Mouse (Mus musculus): Measurements from ENCODE around the gene Meis1. TPM values are rescaled to one million over a fixed set of nuclear protein-coding genes. Genes with fewer than 3 reads are reported as not detected.
A peak's percentile ranks its signal among the peaks of the same experiment; 100 is the strongest.

Meis1 gene
- total and polyA plus RNA-seq, 3 experiments: 0.64 to 4.3 (median 0.98) TPM

DNA sequence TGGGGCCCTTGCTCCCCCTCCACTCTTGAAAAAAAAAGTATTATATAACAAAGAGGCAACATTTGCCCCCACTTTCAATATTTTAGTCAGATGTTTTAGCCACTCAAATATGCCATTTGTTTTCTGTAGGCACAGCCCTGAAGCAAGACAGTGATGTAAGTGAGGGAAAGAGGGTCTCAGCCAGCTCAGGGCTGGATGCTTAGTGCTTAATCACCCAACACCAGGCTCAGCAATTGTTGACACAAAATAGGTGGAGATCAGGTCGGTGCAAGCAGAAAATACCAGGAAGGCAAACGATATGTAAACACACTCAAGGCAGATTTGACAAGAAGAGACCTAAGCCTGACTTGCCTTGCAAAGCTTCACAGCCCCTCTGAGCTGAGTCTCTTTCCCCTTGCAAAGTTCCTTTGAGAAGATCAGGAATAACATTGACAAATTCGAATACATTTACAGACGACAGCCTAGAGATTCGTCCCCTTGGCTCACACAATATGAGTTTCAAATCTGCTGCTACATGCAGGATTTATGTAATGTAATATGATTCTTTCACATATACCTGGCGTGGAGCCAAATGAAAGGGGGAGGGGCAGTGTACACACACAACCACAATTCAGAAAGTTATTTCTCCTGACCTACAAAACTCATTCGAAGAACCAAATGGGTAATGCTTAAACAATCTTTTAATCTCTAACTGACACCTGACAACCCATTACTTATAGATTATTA lies 120.7 kb downstream of the Meis1 start:
- Histone ChIP-seq H3K27me3 (ENCODE audit: insufficient read depth, low read length) (peaks cover 7% of the 10 kb centered on the region; the same call in 1 of the 2 replicates), H3K4me1 (ENCODE audit: insufficient read depth, low read depth, low read length) (no peaks in the 10 kb centered on the region; the same call in 1 of the 2 replicates)
- ATAC-seq (ENCODE audit: extremely low read depth, insufficient number of reproducible peaks, low FRiP score, poor library complexity, severe bottlenecking): no peak

DNA sequence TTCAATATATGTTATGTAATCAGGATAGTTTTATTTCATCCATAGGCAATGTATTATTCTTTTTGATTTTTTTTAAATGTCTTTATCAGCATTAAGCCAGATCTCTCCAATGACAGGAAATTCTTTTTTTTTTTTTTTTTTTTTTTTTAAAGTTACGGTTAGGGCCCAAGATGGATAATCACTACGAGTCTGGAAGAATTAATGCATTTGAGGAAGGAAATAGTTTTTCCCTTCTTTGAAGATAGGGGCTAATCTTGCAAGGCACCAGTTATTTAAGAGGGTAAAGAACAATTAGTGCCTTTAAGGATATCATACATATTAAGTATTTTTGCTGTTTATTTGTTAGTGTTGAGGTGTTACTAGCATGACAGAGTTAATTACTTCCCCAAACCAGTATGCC lies 121.5 kb downstream of the Meis1 start:
- peaks cover 7% of the 10 kb centered on the region; the same call in 1 of the 2 replicates for H3K27me3 ChIP-seq (ENCODE audit: insufficient read depth, low read length)
- H3K4me3 ChIP-seq (ENCODE audit: low read depth, low read length): no peak overlapping the region
- H3K36me3 ChIP-seq (replicated peaks): no peaks in the 10 kb centered on the region
- TF ChIP-seq TAL1 (conservative IDR thresholded peaks at IDR 0.05; ENCODE audit: low read depth, low read length): no peak
- no peak for TF ChIP-seq POLR2AphosphoS5 (IDR thresholded peaks at IDR 0.05; ENCODE audit: insufficient replicate concordance, low read depth, low read length)
- TF ChIP-seq GATA1 (IDR thresholded peaks at IDR 0.05; ENCODE audit: borderline replicate concordance, low read length): no peak
- TF ChIP-seq GATA2 (IDR thresholded peaks at IDR 0.05; ENCODE audit: borderline replicate concordance, low read depth, low read length): no peak
- TF ChIP-seq CTCF (IDR thresholded peaks at IDR 0.05; ENCODE audit: low read depth, low read length): no peak
- ATAC-seq (ENCODE audit: extremely low read depth, insufficient number of reproducible peaks, low FRiP score, poor library complexity, severe bottlenecking): peak; percentile 49
- H3K9me3 ChIP-seq (replicated peaks): no peaks in the 10 kb centered on the region
- H3K4me1 ChIP-seq (ENCODE audit: insufficient read depth, low read depth, low read length): no peaks in the 10 kb centered on the region; the same call in 1 of the 2 replicates
- no peak for DNase-seq (ENCODE audit: low spot score)

More for the DNA sequence above, 120.7 kb downstream of the Meis1 start:
- TF ChIP-seq CTCF (IDR thresholded peaks at IDR 0.05; ENCODE audit: low read depth, low read length): no peak
- no peak for TF ChIP-seq TAL1 (conservative IDR thresholded peaks at IDR 0.05; ENCODE audit: low read depth, low read length)
- no peak for TF ChIP-seq GATA1 (IDR thresholded peaks at IDR 0.05; ENCODE audit: borderline replicate concordance, low read length)
- no peak for TF ChIP-seq GATA2 (IDR thresholded peaks at IDR 0.05; ENCODE audit: borderline replicate concordance, low read depth, low read length)
- no peak for TF ChIP-seq POLR2AphosphoS5 (IDR thresholded peaks at IDR 0.05; ENCODE audit: insufficient replicate concordance, low read depth, low read length)
- H3K9me3 ChIP-seq (replicated peaks): no peaks in the 10 kb centered on the region
- no peak overlapping the region for H3K4me3 ChIP-seq (ENCODE audit: low read depth, low read length)
- DNase-seq (ENCODE audit: low spot score): no peak
- no peaks in the 10 kb centered on the region for H3K36me3 ChIP-seq (replicated peaks)

DNA sequence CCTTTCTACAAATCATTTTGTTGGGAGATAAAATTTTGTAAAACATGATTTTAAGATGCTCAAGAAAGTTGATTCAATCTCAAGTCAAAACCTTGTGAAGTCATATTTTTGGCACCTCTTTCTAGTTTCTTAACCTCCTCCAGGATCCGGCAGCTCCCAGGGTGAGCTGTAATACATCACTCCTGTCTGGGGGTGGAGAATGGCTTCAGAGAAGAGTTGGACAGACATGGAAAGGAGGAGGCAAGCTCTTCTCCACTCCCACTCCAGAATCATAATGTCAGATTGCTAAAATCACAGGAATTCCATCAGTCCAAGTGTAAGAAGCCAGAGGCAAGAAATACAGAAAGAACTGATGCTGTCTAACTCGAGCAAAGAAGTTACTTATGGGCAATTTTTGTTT lies 126.3 kb downstream of the Meis1 start:
- Histone ChIP-seq H3K4me3 (ENCODE audit: low read depth, low read length) (no peak overlapping the region), H3K36me3 (replicated peaks) (no peaks in the 10 kb centered on the region), H3K9me3 (replicated peaks) (no peaks in the 10 kb centered on the region), H3K27me3 (ENCODE audit: insufficient read depth, low read length) (0 out of 2 replicates have a peak, but pooled peaks cover 3% of the 10 kb centered on the region), H3K4me1 (ENCODE audit: insufficient read depth, low read depth, low read length) (no peaks in the 10 kb centered on the region)
- ATAC-seq (ENCODE audit: extremely low read depth, insufficient number of reproducible peaks, low FRiP score, poor library complexity, severe bottlenecking): no peak
- DNase-seq (ENCODE audit: low spot score): no peak
- TF ChIP-seq POLR2AphosphoS5 (IDR thresholded peaks at IDR 0.05; ENCODE audit: insufficient replicate concordance, low read depth, low read length): no peak
- no peak for TF ChIP-seq GATA1 (IDR thresholded peaks at IDR 0.05; ENCODE audit: borderline replicate concordance, low read length)
- no peak for TF ChIP-seq TAL1 (conservative IDR thresholded peaks at IDR 0.05; ENCODE audit: low read depth, low read length)
- TF ChIP-seq GATA2 (IDR thresholded peaks at IDR 0.05; ENCODE audit: borderline replicate concordance, low read depth, low read length): no peak
- no peak for TF ChIP-seq CTCF (IDR thresholded peaks at IDR 0.05; ENCODE audit: low read depth, low read length)

DNA sequence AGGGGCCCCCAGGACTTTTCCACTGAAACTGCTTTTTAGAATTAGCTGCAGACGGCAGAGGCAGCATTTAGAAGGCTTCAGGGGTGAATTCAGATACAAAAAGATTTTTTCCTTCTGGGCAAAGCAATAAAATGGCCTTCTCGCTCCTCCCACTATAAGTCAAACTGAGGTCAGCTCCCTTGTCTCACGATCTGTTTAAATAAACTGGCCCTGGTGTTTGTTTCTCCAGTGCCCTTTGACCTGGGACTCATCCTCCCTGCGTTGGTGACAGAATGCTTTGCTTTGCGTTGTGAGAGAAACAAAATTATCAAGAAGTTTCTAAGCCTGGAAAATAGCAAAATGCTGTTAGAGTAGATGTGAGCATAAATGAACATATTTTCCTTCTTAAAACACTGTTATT lies 129.6 kb downstream of the Meis1 start:
- H3K36me3 ChIP-seq (replicated peaks): no peaks in the 10 kb centered on the region
- no peak overlapping the region for H3K4me3 ChIP-seq (ENCODE audit: low read depth, low read length)
- no peaks in the 10 kb centered on the region for H3K4me1 ChIP-seq (ENCODE audit: insufficient read depth, low read depth, low read length)
- H3K9me3 ChIP-seq (replicated peaks): no peaks in the 10 kb centered on the region
- no peak for DNase-seq (ENCODE audit: low spot score)
- H3K27me3 ChIP-seq (ENCODE audit: insufficient read depth, low read length): 0 out of 2 replicates have a peak, but pooled peaks cover 3% of the 10 kb centered on the region
- TF ChIP-seq POLR2AphosphoS5 (IDR thresholded peaks at IDR 0.05; ENCODE audit: insufficient replicate concordance, low read depth, low read length) (no peak), CTCF (IDR thresholded peaks at IDR 0.05; ENCODE audit: low read depth, low read length) (no peak), TAL1 (conservative IDR thresholded peaks at IDR 0.05; ENCODE audit: low read depth, low read length) (no peak), GATA1 (IDR thresholded peaks at IDR 0.05; ENCODE audit: borderline replicate concordance, low read length) (no peak), GATA2 (IDR thresholded peaks at IDR 0.05; ENCODE audit: borderline replicate concordance, low read depth, low read length) (no peak)
- no peak for ATAC-seq (ENCODE audit: extremely low read depth, insufficient number of reproducible peaks, low FRiP score, poor library complexity, severe bottlenecking)

DNA sequence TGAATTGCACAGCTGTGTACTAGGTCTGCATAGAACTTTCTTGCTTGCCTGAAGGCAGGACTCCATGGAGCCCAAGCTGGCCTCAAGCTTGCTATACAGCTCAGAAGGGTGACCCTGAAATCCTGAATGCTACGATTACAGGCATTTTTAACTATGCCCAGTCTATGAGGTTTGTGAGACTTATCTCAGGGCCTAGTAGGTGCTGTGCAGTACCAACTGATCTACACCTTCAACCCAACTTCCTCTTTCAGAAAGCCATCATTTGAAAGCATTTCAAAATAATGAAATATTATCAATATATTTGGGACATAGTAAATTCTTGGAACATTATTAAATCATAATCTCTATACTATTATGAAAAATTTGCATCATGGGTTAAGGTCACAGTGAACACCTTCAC lies 130.1 kb downstream of the Meis1 start:
- no peak for TF ChIP-seq GATA1 (IDR thresholded peaks at IDR 0.05; ENCODE audit: borderline replicate concordance, low read length)
- TF ChIP-seq TAL1 (conservative IDR thresholded peaks at IDR 0.05; ENCODE audit: low read depth, low read length): no peak
- TF ChIP-seq CTCF (IDR thresholded peaks at IDR 0.05; ENCODE audit: low read depth, low read length): no peak
- TF ChIP-seq GATA2 (IDR thresholded peaks at IDR 0.05; ENCODE audit: borderline replicate concordance, low read depth, low read length): no peak
- TF ChIP-seq POLR2AphosphoS5 (IDR thresholded peaks at IDR 0.05; ENCODE audit: insufficient replicate concordance, low read depth, low read length): no peak
- no peaks in the 10 kb centered on the region for H3K9me3 ChIP-seq (replicated peaks)
- DNase-seq (ENCODE audit: low spot score) (no peak), ATAC-seq (ENCODE audit: extremely low read depth, insufficient number of reproducible peaks, low FRiP score, poor library complexity, severe bottlenecking) (no peak)
- no peak overlapping the region for H3K4me3 ChIP-seq (ENCODE audit: low read depth, low read length)
- H3K36me3 ChIP-seq (replicated peaks): no peaks in the 10 kb centered on the region
- 0 out of 2 replicates have a peak, but pooled peaks cover 3% of the 10 kb centered on the region for H3K27me3 ChIP-seq (ENCODE audit: insufficient read depth, low read length)
- H3K4me1 ChIP-seq (ENCODE audit: insufficient read depth, low read depth, low read length): no peaks in the 10 kb centered on the region

DNA sequence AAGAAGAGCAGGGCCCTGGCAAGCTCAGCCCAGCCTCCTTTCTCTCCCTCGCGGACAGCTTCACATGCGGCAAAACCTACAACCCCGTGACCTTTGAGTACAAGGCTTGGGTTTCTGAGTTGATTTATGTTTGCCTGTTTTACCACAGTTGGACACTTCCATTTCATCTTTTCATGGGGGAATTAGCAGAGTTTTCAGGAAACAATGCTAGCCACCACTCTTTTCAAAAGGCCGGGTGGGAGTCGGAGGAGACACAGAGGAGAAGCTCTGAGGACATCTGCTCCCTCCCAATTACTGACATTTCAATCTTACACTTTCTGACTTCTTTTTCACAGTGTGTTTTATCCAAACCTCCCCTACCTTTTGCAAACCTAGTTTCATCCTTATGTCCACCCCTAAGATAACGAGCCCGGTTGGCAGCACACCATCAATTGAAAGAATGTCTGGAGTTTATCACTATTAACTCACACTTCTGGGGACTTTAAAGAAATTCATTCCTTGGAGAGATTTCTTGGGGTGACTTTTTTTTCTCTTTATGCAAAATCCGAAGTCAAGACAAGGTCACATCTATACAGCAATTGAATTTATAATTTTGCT lies 133.0 kb downstream of the Meis1 start:
- DNase-seq (ENCODE audit: low spot score): no peak
- no peak overlapping the region for H3K4me3 ChIP-seq (ENCODE audit: low read depth, low read length)
- no peaks in the 10 kb centered on the region for H3K4me1 ChIP-seq (ENCODE audit: insufficient read depth, low read depth, low read length)
- H3K36me3 ChIP-seq (replicated peaks): no peaks in the 10 kb centered on the region
- no peak for ATAC-seq (ENCODE audit: extremely low read depth, insufficient number of reproducible peaks, low FRiP score, poor library complexity, severe bottlenecking)
- H3K27me3 ChIP-seq (ENCODE audit: insufficient read depth, low read length): peaks cover 7% of the 10 kb centered on the region
- H3K9me3 ChIP-seq (replicated peaks): no peaks in the 10 kb centered on the region
- TF ChIP-seq CTCF (IDR thresholded peaks at IDR 0.05; ENCODE audit: low read depth, low read length) (no peak), POLR2AphosphoS5 (IDR thresholded peaks at IDR 0.05; ENCODE audit: insufficient replicate concordance, low read depth, low read length) (no peak), GATA2 (IDR thresholded peaks at IDR 0.05; ENCODE audit: borderline replicate concordance, low read depth, low read length) (no peak), GATA1 (IDR thresholded peaks at IDR 0.05; ENCODE audit: borderline replicate concordance, low read length) (no peak), TAL1 (conservative IDR thresholded peaks at IDR 0.05; ENCODE audit: low read depth, low read length) (no peak)
